Mouse (Mus musculus) common myeloid progenitor, adult 5-6 weeks (primary cell): ENCODE data around the gene Cd82. TPM values are rescaled to one million over a fixed set of nuclear protein-coding genes. Genes with fewer than 3 reads are reported as not detected.

Experiments
- ATAC-seq: replicated peaks from 2 replicates; pipeline ENCODE4 v1.8.0; 2016; ENCODE audit warnings: low read depth, mild to moderate bottlenecking, moderate TSS enrichment, inconsistent platforms; ENCODE audit not compliant: poor library complexity, severe bottlenecking
- total RNA-seq: library from RNA; stranded (forward); fragments of 200-1000, 187-1606 nt; gene quantifications from 2 replicates; pipeline ENCODE4 v1.2.3, GENCODE M21; 2017

Gene Cd82
- total RNA-seq, 1 experiment from 2014 or later, result 42.9 TPM

- no peak for ATAC-seq
These were observed 90.8 kb downstream of the Cd82 start for GRCm38 (mm10) chr2:93372097-93372571.

Other genes with a start within 250 kb of the Cd82 start
- 0.24 and 1.1 TPM in 2 replicates for gene Tspan18, start 128.6 kb downstream of the Cd82 start, total RNA-seq
- gene Gm10803, start 97.4 kb upstream of the Cd82 start, total RNA-seq, result not detected in 2 replicates
- not detected in 2 replicates for gene Alx4, start 179.2 kb upstream of the Cd82 start, total RNA-seq